Mouse (Mus musculus) megakaryocyte, embryonic 14.5 days (primary cell): ENCODE measurements around the gene Tpt1.

Source experiments
- FLI1 ChIP-seq: IDR thresholded peaks from 2 replicates; pipeline ENCODE4 v1.6.1; 2012; ENCODE audit warnings: low read length, inconsistent platforms, mixed read lengths
- GATA1 ChIP-seq: IDR thresholded peaks from 3 replicates; pipeline ENCODE4 v1.6.1; 2012; ENCODE audit warnings: mixed read lengths, low read length, inconsistent platforms, borderline replicate concordance

DNA sequence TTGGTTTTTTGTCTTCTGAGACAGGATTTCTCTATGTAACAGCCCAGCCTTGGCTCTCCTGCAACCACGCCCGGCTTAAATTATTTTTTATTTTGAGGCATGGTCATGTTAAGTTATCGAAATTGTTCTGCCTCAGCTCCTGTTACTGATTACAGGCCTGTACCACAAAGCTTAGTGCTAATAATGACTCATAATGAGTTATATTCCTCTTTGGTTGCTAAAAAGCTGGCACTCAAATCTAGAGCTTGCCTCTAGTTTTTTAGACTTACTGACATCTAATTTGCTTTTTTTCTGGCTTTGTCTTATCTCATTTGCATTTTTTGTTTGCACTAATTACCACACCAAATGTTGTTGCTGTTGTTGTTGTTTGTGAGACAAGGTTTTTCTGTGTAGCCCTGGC, 8.3 kb upstream of the Tpt1 start:
- TF ChIP-seq FLI1 (no peak), GATA1 (no peak)
